Mouse (Mus musculus) kidney, adult 2 months (tissue): ENCODE data around the gene Efna2. TPM values are rescaled to one million over a fixed set of nuclear protein-coding genes. Genes with fewer than 3 reads are reported as not detected.
A peak's percentile ranks its signal among the peaks of the same experiment; 100 is the strongest.

Experiments used
- DNase-seq: peaks from one replicate; pipeline ENCODE4 v3.0.0; 2021
- H3K27ac ChIP-seq: fragments of 200-500 bp; 2 replicates; pipeline ENCODE4 v1.5.1; 2012; ENCODE audit warnings: low read depth, low read length, control low read depth, inconsistent platforms; ENCODE audit not compliant: insufficient read depth
- H3K27me3 ChIP-seq: fragments of 200-500 bp; replicated peaks from 2 replicates; pipeline ENCODE4 v1.6.1; 2012; ENCODE audit warnings: mild to moderate bottlenecking, moderate library complexity, low read length, inconsistent platforms; ENCODE audit not compliant: control insufficient read depth, insufficient read depth
- H3K36me3 ChIP-seq: fragments of 200-500 bp; 2 replicates; pipeline ENCODE4 v1.6.1; 2012; ENCODE audit warnings: mild to moderate bottlenecking, moderate library complexity, low read length, inconsistent platforms; ENCODE audit not compliant: control insufficient read depth, insufficient read depth
- H3K4me1 ChIP-seq: fragments of 200-500 bp; 2 replicates; pipeline ENCODE4 v1.6.1; 2011; ENCODE audit warnings: low read length; ENCODE audit not compliant: control insufficient read depth, insufficient read depth
- H3K4me3 ChIP-seq: fragments of 200-500 bp; 2 replicates; pipeline ENCODE4 v1.5.1; 2011; ENCODE audit warnings: mild to moderate bottlenecking, low read depth, low read length, control low read depth; ENCODE audit not compliant: insufficient read depth
- CTCF ChIP-seq: fragments of 200-500 bp; conservative IDR thresholded peaks from 2 replicates; pipeline ENCODE4 v1.5.1; 2011; ENCODE audit warnings: low read depth, mild to moderate bottlenecking, control low read depth, low read length, moderate library complexity, mixed read lengths; ENCODE audit not compliant: insufficient read depth, insufficient read length
- POLR2A ChIP-seq: fragments of 200-500 bp; IDR thresholded peaks from one replicate; pipeline ENCODE4 v1.6.1; 2011; ENCODE audit warnings: low read depth, low read length, control low read depth
- WGBS: fragments of 180-500 bp; shearing (Covaris S2); methylation state at CpG from one replicate; pipeline ENCODE4 v1.1.7; 2018; 5-methylcytosine and 5-hydroxymethylcytosine counted together
- polyA plus RNA-seq: library from polyadenylated mRNA; depleted of rRNA; stranded (reverse); fragments of >200 nt; gene quantifications from 2 replicates; pipeline ENCODE4 v1.2.3, GENCODE M21; 2012

Efna2 gene
- polyA plus RNA-seq, 1 experiment = 1.5 TPM

DNA sequence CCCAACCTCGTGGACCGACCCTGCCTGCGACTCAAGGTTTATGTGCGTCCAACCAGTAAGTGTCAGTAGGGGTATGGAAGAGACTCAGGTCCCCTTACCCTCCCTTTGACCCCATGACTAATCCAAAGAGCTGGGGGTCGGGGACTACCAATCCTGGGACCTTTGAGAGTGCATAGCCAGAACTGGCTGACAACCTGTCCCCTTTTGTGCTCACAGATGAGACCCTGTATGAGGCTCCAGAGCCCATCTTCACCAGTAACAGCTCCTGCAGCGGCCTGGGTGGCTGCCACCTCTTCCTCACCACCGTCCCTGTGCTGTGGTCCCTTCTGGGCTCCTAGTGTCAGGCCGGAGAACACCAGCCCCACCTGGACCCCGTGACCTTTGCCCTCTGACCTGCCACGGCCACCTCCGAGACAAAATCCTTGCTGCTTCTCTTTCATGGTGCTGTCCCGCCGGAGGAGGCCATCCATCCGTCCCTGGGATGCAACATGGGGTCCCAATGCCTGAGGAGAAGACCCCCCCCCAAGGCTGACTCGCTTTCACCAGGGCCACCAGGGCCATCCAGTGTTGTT is 9.3 kb downstream of the Efna2 start:
- no peaks in the 10 kb centered on the region for H3K36me3 ChIP-seq
- 83% methylated on average over 15 of the region's 15 CpGs for WGBS
- H3K4me3 ChIP-seq = no peak overlapping the region
- no peak for TF ChIP-seq CTCF
- H3K4me1 ChIP-seq = no peaks in the 10 kb centered on the region
- no peak for DNase-seq
- H3K27me3 ChIP-seq = peaks cover 5% of the 10 kb centered on the region; the same call in 1 of the 2 replicates
- no peak overlapping the region for H3K27ac ChIP-seq

DNA sequence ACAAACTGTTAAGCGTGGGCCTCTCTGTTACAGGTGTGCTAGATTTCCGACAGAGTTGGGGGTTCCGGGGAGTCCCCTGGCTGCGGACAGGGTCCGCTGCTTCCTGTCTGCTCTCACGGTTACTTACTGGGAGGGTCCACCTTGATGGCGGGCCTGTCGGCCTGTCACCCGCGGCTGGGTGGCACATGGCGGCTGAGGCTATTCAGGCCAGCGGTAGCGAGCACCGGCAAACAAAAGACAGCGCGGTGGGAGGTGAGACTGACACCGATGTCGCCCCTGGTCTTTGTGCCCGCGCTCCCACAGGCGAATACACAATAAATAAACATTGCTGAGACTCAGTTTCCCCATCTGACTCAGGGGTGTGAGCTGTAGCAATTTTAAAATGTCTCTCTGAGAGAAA is 10.7 kb downstream of the Efna2 start:
- Histone ChIP-seq H3K4me1 (no peaks in the 10 kb centered on the region), H3K27ac (no peak overlapping the region), H3K4me3 (no peak overlapping the region), H3K27me3 (peaks cover 5% of the 10 kb centered on the region; the same call in 1 of the 2 replicates), H3K36me3 (no peaks in the 10 kb centered on the region)
- no peak for TF ChIP-seq POLR2A
- no peak for TF ChIP-seq CTCF
- no peak for DNase-seq
- WGBS = 11% methylated on average over 21 of the region's 21 CpGs

GRCm38 (mm10) chr10:80190491-80191051 is 11.3 kb downstream of the Efna2 start:
- Histone ChIP-seq H3K27me3 (peaks cover 5% of the 10 kb centered on the region; the same call in 1 of the 2 replicates), H3K4me3 (peak overlapping the region; percentile 55), H3K27ac (no peak overlapping the region), H3K4me1 (no peaks in the 10 kb centered on the region), H3K36me3 (no peaks in the 10 kb centered on the region)
- DNase-seq = peak; percentile 37
- under 1% methylated on average over 48 of the region's 48 CpGs for WGBS
- TF ChIP-seq POLR2A (no peak), CTCF (no peak)

- Histone ChIP-seq H3K27ac (no peak overlapping the region), H3K27me3 (peaks cover 5% of the 10 kb centered on the region; the same call in 1 of the 2 replicates), H3K36me3 (no peaks in the 10 kb centered on the region), H3K4me3 (no peak overlapping the region), H3K4me1 (no peaks in the 10 kb centered on the region)
- no peak for DNase-seq
- TF ChIP-seq CTCF (no peak), POLR2A (no peak)
- 92% methylated on average over 6 of the region's 6 CpGs for WGBS
These were observed 14.7 kb downstream of the Efna2 start for GRCm38 (mm10) chr10:80193976-80194375.

DNA sequence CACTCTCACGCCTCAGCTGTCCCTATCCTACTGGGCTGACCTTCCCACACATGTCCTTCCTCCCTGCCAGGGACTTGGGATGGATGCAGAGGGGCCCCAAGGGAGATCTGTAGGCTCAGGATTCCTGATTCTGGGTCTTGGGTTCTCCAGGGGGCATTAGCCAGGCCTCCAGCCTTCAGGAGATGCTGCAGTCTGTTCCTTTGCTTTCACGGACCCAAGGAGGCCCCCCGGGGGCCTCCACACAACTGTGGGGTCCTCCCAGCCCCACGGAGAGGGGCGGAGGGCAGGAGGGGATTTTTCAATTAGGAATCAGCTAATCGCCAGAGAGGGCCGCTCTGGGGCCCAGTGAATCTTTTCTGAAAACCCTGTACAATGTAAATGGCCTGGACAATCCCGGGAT is 15.2 kb downstream of the Efna2 start:
- Histone ChIP-seq H3K36me3 (no peaks in the 10 kb centered on the region), H3K27me3 (peaks cover 5% of the 10 kb centered on the region; the same call in 1 of the 2 replicates), H3K4me3 (no peak overlapping the region), H3K27ac (no peak overlapping the region), H3K4me1 (no peaks in the 10 kb centered on the region)
- no peak for DNase-seq
- TF ChIP-seq CTCF (no peak), POLR2A (no peak)
- 82% methylated on average over 8 of the region's 8 CpGs for WGBS

- Histone ChIP-seq H3K36me3 (no peaks in the 10 kb centered on the region), H3K27ac (no peak overlapping the region), H3K4me3 (no peak overlapping the region), H3K4me1 (no peaks in the 10 kb centered on the region), H3K27me3 (no peaks in the 10 kb centered on the region)
- WGBS = 100% methylated on average over 1 of the region's 1 CpGs
- no peak for TF ChIP-seq CTCF
- no peak for TF ChIP-seq POLR2A
- no peak for DNase-seq
These were observed 16.9 kb downstream of the Efna2 start for GRCm38 (mm10) chr10:80196167-80196566.

DNA sequence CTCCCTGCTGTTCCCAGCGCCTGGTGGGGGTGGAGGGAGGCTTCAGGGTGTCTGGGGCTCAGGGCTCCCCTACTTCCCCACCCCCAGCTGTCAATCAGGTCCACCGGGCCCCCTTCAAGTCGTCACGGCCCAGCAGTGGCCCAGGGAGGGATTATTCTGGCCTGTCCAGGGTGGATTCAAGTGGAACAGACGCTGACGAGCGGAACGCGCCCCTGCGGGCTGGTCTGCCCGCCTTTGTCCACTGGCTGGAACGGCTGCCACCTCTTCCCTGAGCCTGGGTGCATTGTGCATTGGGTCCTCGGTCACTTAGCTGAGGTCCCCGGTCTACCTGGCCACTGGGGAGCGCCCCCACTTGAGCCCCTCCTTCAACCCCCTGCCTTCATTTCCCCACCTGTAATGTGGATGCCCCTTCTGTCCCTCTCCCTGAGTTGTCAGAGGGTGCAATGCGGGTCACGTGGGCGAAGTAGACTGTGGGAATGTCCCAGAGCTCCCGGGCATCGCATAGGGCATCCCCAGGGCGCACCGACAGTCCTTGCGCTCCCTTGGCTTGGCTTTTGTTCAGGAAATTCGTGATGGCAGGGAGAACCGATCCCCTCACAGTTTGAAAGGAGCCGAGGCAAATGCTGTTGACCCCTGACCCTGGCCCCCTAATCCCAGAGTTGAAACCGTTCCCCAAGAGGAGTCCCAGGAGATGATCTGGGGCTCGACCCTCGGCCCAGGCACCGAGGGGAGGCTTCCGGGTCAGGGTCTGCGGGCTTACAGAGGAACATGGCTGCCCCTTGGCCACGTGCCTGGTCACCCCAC is 17.7 kb downstream of the Efna2 start:
- no peak for DNase-seq
- no peak for TF ChIP-seq POLR2A
- TF ChIP-seq CTCF = no peak
- Histone ChIP-seq H3K27me3 (no peaks in the 10 kb centered on the region), H3K4me3 (no peak overlapping the region), H3K27ac (no peak overlapping the region), H3K4me1 (no peaks in the 10 kb centered on the region), H3K36me3 (no peaks in the 10 kb centered on the region)
- 59% methylated on average over 33 of the region's 33 CpGs for WGBS
